Comparison of ENCODE assay signal across 20 mouse cellular contexts in genomic region chr1:191891912-191892311, GRCm38 (mm10). TPM values are rescaled to one million over a fixed set of nuclear protein-coding genes. Genes with fewer than 3 reads are reported as not detected.
A peak's percentile ranks its signal among the peaks of the same experiment; 100 is the strongest.
DNase-seq lines count a peak whose midpoint lies in the region; TF ChIP-seq lines count a peak whose summit lies in the region.
"Had no signal": no experiment of that assay in that cellular context is flagged by ENCODE, and none has a peak within 500 bp of the region (broad histone marks: within the 10 kb centered on the region; RNA-seq: fewer than 3 reads in every experiment).

No protein-coding gene starts in this region.

- 67% methylated on average over 6 of the region's 6 CpGs for WGBS in liver, adult 2 months
- 23% methylated on average over 6 of the region's 6 CpGs for WGBS in small intestine, adult 2 months

- no peaks in the 10 kb centered on the region for H3K79me2 ChIP-seq in liver, adult 2 months (ENCODE audit: control insufficient read depth, insufficient read depth, low read length)

- peak; percentile 37 for DNase-seq in kidney, adult 11 months
- no peak for DNase-seq in kidney, postnatal 10 days
- peak; percentile 83 for DNase-seq in kidney, adult 9 months
- no peak for DNase-seq in kidney, adult 18-20 months
- DNase-seq in liver, adult 2 months (ENCODE audit: extremely low read depth, low read depth, low spot score) = peak; percentile 20
- DNase-seq in liver = no peak
- DNase-seq in spleen, postnatal 10 days (ENCODE audit: low spot score in 2 of 2) = no peak
- DNase-seq: adrenal gland, postnatal 10 days; adrenal gland, postnatal 36 days; cerebellum, adult 2 months; cerebellum, adult 9-11 months; cerebellum, postnatal 25 days; forebrain, postnatal 0 days; gastrocnemius, adult 2 months; gastrocnemius, postnatal 14 days; heart, adult 11 months had no signal

- H3K27ac ChIP-seq in liver, adult 2 months (replicated peaks; ENCODE audit: insufficient read depth, low read depth, low read length) = no peak overlapping the region
- peak overlapping the region; percentile 52; the same call in 1 of the 2 replicates for H3K27ac ChIP-seq in small intestine, adult 2 months (ENCODE audit: insufficient read depth, low read depth, low read length)
- H3K27ac ChIP-seq: embryonic facial prominence, embryonic 12.5 days; embryonic facial prominence, embryonic 15.5 days; gastrocnemius, adult 2 months; hindbrain, embryonic 12.5 days had no signal

- H3K4me3 ChIP-seq in liver, adult 2 months (ENCODE audit: insufficient read depth, low read depth, low read length) = no peak overlapping the region
- peak overlapping the region; percentile 29 for H3K4me3 ChIP-seq in small intestine, adult 2 months (ENCODE audit: low read depth, low read length)
- H3K4me3 ChIP-seq: embryonic facial prominence, embryonic 12.5 days; embryonic facial prominence, embryonic 15.5 days; gastrocnemius, adult 2 months; hindbrain, embryonic 12.5 days had no signal

- no peak overlapping the region for H3K9ac ChIP-seq in liver, adult 2 months (ENCODE audit: low read depth, low read length)
- H3K9ac ChIP-seq: embryonic facial prominence, embryonic 12.5 days; embryonic facial prominence, embryonic 15.5 days; forebrain, postnatal 0 days; hindbrain, embryonic 12.5 days had no signal

- TF ChIP-seq POLR2A in liver, adult 2 months (IDR thresholded peaks at IDR 0.05; ENCODE audit: extremely low read depth, insufficient read depth, low read length) = no peak
- no peak for TF ChIP-seq POLR2A in small intestine, adult 2 months (IDR thresholded peaks at IDR 0.05; ENCODE audit: low read depth, low read length)

- H3K36me3 ChIP-seq in liver, adult 2 months (ENCODE audit: control insufficient read depth, insufficient read depth, low read length) = no peaks in the 10 kb centered on the region
- H3K36me3 ChIP-seq in small intestine, adult 2 months (ENCODE audit: control insufficient read depth, insufficient read depth, low read length) = no peaks in the 10 kb centered on the region
- H3K36me3 ChIP-seq: embryonic facial prominence, embryonic 12.5 days; embryonic facial prominence, embryonic 15.5 days; hindbrain, embryonic 12.5 days had no signal

- H3K4me1 ChIP-seq in liver, adult 2 months (ENCODE audit: control insufficient read depth, insufficient read depth, low read length) = no peaks in the 10 kb centered on the region
- peaks cover 20% of the 10 kb centered on the region for H3K4me1 ChIP-seq in small intestine, adult 2 months (ENCODE audit: control insufficient read depth, insufficient read depth, insufficient read length, low read length)
- H3K4me1 ChIP-seq: embryonic facial prominence, embryonic 12.5 days; hindbrain, embryonic 12.5 days had no signal

- no peaks in the 10 kb centered on the region for H3K27me3 ChIP-seq in liver, adult 2 months (ENCODE audit: control insufficient read depth, insufficient read depth, low read length)
- no peaks in the 10 kb centered on the region for H3K27me3 ChIP-seq in small intestine, adult 2 months (ENCODE audit: control insufficient read depth, insufficient read depth, low read length)
- H3K27me3 ChIP-seq: embryonic facial prominence, embryonic 12.5 days; embryonic facial prominence, embryonic 15.5 days; hindbrain, embryonic 12.5 days had no signal

- TF ChIP-seq CTCF in liver, adult 2 months (IDR thresholded peaks at IDR 0.05; ENCODE audit: low read depth, low read length) = no peak
- TF ChIP-seq CTCF in small intestine, adult 2 months (IDR thresholded peaks at IDR 0.05; ENCODE audit: extremely low read depth, insufficient read length, insufficient replicate concordance, low read depth, low read length) = no peak

RNA-seq across cellular contexts. Expression of gene Slc30a1, which starts 14.7 kb away (rescaled TPM):
- total RNA-seq in liver, adult 2 months (2014; rRNA removed) = 22.6 and 24.4 TPM in 2 replicates
- 11.3 and 13.6 TPM in 2 replicates for polyA plus RNA-seq in liver, adult 2 months (2012; rRNA removed)
- polyA plus RNA-seq in small intestine, adult 2 months (2012; rRNA removed) = 15.3 and 16.5 TPM in 2 replicates

Comparison
In these comparisons a context has a peak if more than half of its experiments do, and no peak if none do; other contexts are left out.
1. DNase-seq: peak in kidney, adult 11 months (single experiment), kidney, adult 9 months (single experiment) and liver, adult 2 months (single experiment); none in kidney, postnatal 10 days (single experiment), kidney, adult 18-20 months (single experiment), liver (single experiment) and spleen, postnatal 10 days (0 of 2).